Mouse (Mus musculus): ENCODE data around the gene Copg2.

GRCm38 (mm10) chr6:30751209-30751608 lies 145.4 kb downstream of the Copg2 start:
- TF ChIP-seq POLR2A (IDR thresholded peaks at IDR 0.05; ENCODE audit: insufficient read depth, low read depth, low read length): no peak
- no peak for TF ChIP-seq CTCF (IDR thresholded peaks at IDR 0.05)
- no peak for TF ChIP-seq EP300 (IDR thresholded peaks at IDR 0.05; ENCODE audit: insufficient read depth, low read depth, low read length)

All from heart, adult 2 months (tissue).